ENCODE assay signal across 8 mouse cellular contexts in the genomic region with DNA sequence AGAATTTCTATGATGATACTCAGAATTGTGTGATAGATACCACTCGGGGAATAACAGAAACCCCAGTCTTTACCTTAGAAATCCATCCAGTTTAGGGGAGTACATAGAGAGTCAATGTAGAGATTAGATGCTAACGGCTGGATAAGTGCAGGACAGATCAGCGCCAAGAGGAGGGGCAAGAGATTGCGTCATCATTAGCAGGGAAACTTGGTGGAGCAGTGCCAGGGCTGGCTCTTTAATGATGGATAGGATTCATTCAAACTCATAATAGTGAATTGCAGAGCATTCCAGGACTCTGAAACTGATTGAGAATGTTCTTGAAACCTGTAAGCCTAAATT. TPM values are rescaled to one million over a fixed set of nuclear protein-coding genes. Genes with fewer than 3 reads are reported as not detected.
DNase-seq lines count a peak whose midpoint lies in the region; ATAC-seq lines count a peak whose summit lies in the region.

No protein-coding gene starts in this region.

- H3K4me1 ChIP-seq in embryonic facial prominence, embryonic 15.5 days, result peaks cover 25% of the 10 kb centered on the region
- peaks cover 30% of the 10 kb centered on the region for H3K4me1 ChIP-seq in limb, embryonic 13.5 days
- H3K4me1 ChIP-seq in midbrain, embryonic 12.5 days, result peaks cover 34% of the 10 kb centered on the region
- peaks cover 24% of the 10 kb centered on the region; the same call in 1 of the 2 replicates for H3K4me1 ChIP-seq in stomach, embryonic 16.5 days (ENCODE audit: control insufficient read depth, insufficient read depth, low read length)

- H3K27ac ChIP-seq in embryonic facial prominence, embryonic 15.5 days (replicated peaks), result peak overlapping the region; percentile 93
- H3K27ac ChIP-seq in limb, embryonic 13.5 days, result peak overlapping the region; percentile 95
- H3K27ac ChIP-seq in midbrain, embryonic 12.5 days (replicated peaks), result peak overlapping the region; percentile 96
- H3K27ac ChIP-seq in stomach, embryonic 16.5 days (ENCODE audit: low read length), result peak overlapping the region; percentile 96

- peak overlapping the region; percentile 92 for H3K4me3 ChIP-seq in embryonic facial prominence, embryonic 15.5 days (replicated peaks)
- peak overlapping the region; percentile 97 for H3K4me3 ChIP-seq in limb, embryonic 13.5 days
- peak overlapping the region; percentile 98 for H3K4me3 ChIP-seq in midbrain, embryonic 12.5 days
- peak overlapping the region; percentile 86 for H3K4me3 ChIP-seq in stomach, embryonic 16.5 days (replicated peaks; ENCODE audit: low read length)

- H3K9me3 ChIP-seq in embryonic facial prominence, embryonic 15.5 days (replicated peaks), result no peaks in the 10 kb centered on the region
- no peaks in the 10 kb centered on the region for H3K9me3 ChIP-seq in limb, embryonic 13.5 days
- no peaks in the 10 kb centered on the region for H3K9me3 ChIP-seq in midbrain, embryonic 12.5 days
- no peaks in the 10 kb centered on the region for H3K9me3 ChIP-seq in stomach, embryonic 16.5 days (replicated peaks; ENCODE audit: control insufficient read depth, low read length)

- H3K27me3 ChIP-seq in embryonic facial prominence, embryonic 15.5 days, result no peaks in the 10 kb centered on the region
- H3K27me3 ChIP-seq in limb, embryonic 13.5 days, result no peaks in the 10 kb centered on the region
- H3K27me3 ChIP-seq in midbrain, embryonic 12.5 days, result no peaks in the 10 kb centered on the region
- H3K27me3 ChIP-seq in stomach, embryonic 16.5 days (ENCODE audit: control insufficient read depth, insufficient read depth, low read length), result no peaks in the 10 kb centered on the region

- 0 out of 2 replicates have a peak, but pooled peaks cover 3% of the 10 kb centered on the region for H3K36me3 ChIP-seq in embryonic facial prominence, embryonic 15.5 days
- peaks cover 13% of the 10 kb centered on the region for H3K36me3 ChIP-seq in limb, embryonic 13.5 days
- 0 out of 2 replicates have a peak, but pooled peaks cover 4% of the 10 kb centered on the region for H3K36me3 ChIP-seq in midbrain, embryonic 12.5 days
- no peaks in the 10 kb centered on the region for H3K36me3 ChIP-seq in stomach, embryonic 16.5 days (ENCODE audit: control insufficient read depth, insufficient read depth, low read length)

- H3K9ac ChIP-seq in embryonic facial prominence, embryonic 15.5 days, result peak overlapping the region; percentile 93
- peak overlapping the region; percentile 98 for H3K9ac ChIP-seq in limb, embryonic 13.5 days
- peak overlapping the region; percentile 97 for H3K9ac ChIP-seq in midbrain, embryonic 12.5 days (replicated peaks)
- H3K9ac ChIP-seq in stomach, embryonic 16.5 days (ENCODE audit: low read length), result peak overlapping the region; percentile 99

- DNase-seq in CD4-positive, CD25-positive, alpha-beta regulatory T cell, adult 2 months (ENCODE audit: low read depth, low spot score), result peak; percentile 62
- peak; percentile 87 for DNase-seq in adrenal gland, postnatal 14 days
- peak; percentile 69 for DNase-seq in heart, adult 8-10 months (ENCODE audit: low spot score)
- DNase-seq in kidney, adult 8-10 months, result peak; percentile 45 to 68

- WGBS in embryonic facial prominence, embryonic 15.5 days, result 1% methylated on average over 4 of the region's 4 CpGs
- WGBS in limb, embryonic 13.5 days, result 2% methylated on average over 4 of the region's 4 CpGs
- 0% methylated on average over 4 of the region's 4 CpGs for WGBS in midbrain, embryonic 12.5 days
- WGBS in stomach, embryonic 16.5 days, result 3% methylated on average over 4 of the region's 4 CpGs

- peak; percentile 65; the same call in 1 of the 2 replicates for ATAC-seq in embryonic facial prominence, embryonic 15.5 days (ENCODE audit: insufficient number of reproducible peaks, low FRiP score, low TSS enrichment, low read depth)
- ATAC-seq in limb, embryonic 13.5 days (ENCODE audit: low FRiP score, low read depth), result peak; percentile 46; the same call in 1 of the 2 replicates
- peak; percentile 74 for ATAC-seq in midbrain, embryonic 12.5 days (ENCODE audit: low FRiP score, low read depth)
- ATAC-seq in stomach, embryonic 16.5 days (ENCODE audit: insufficient read depth, low FRiP score), result peak; percentile 65

- H3K4me2 ChIP-seq in embryonic facial prominence, embryonic 15.5 days (replicated peaks), result peak overlapping the region; percentile 59
- peak overlapping the region; percentile 95 for H3K4me2 ChIP-seq in limb, embryonic 13.5 days (replicated peaks)
- peak overlapping the region; percentile 94 for H3K4me2 ChIP-seq in midbrain, embryonic 12.5 days (replicated peaks)
- H3K4me2 ChIP-seq in stomach, embryonic 16.5 days (ENCODE audit: low read depth, low read length), result peak overlapping the region; percentile 94

RNA-seq across cellular contexts. Expression of a gene that starts 27.3 kb away (rescaled TPM):
- 132 and 135 TPM in 2 replicates for total RNA-seq in adrenal gland, postnatal 14 days (2021)
- 161 and 173 TPM in 2 replicates for polyA plus RNA-seq in embryonic facial prominence, embryonic 15.5 days (2015; fragmentation: Nextera tagmentation; extraction: Ambion mirVana)
- total RNA-seq in heart, adult 8-10 months (2022), result 10 to 100 TPM; 44.4 to 54.1 (median 49.2) TPM
- polyA plus RNA-seq in limb, embryonic 13.5 days (2015; fragmentation: Nextera tagmentation; extraction: Ambion mirVana), result 201 and 218 TPM in 2 replicates
- 291 and 326 TPM in 2 replicates for polyA plus RNA-seq in midbrain, embryonic 12.5 days (2016; fragmentation: Nextera tagmentation; extraction: Ambion mirVana)
- polyA plus RNA-seq in stomach, embryonic 16.5 days (2015; fragmentation: Nextera tagmentation; extraction: Ambion mirVana), result 143 and 152 TPM in 2 replicates

RNA-seq across cellular contexts. Expression of a gene that starts 27.4 kb away (rescaled TPM):
- 53.9 and 56.6 TPM in 2 replicates for total RNA-seq in adrenal gland, postnatal 14 days (2021)
- polyA plus RNA-seq in embryonic facial prominence, embryonic 15.5 days (2015; fragmentation: Nextera tagmentation; extraction: Ambion mirVana), result 15.1 and 16.2 TPM in 2 replicates
- total RNA-seq in heart, adult 8-10 months (2022), result 10 to 100 TPM; 62.0 to 81.1 (median 73.3) TPM
- 8.2 and 9.4 TPM in 2 replicates for polyA plus RNA-seq in limb, embryonic 13.5 days (2015; fragmentation: Nextera tagmentation; extraction: Ambion mirVana)
- polyA plus RNA-seq in midbrain, embryonic 12.5 days (2016; fragmentation: Nextera tagmentation; extraction: Ambion mirVana), result 11.8 and 12.6 TPM in 2 replicates
- 5.1 and 5.7 TPM in 2 replicates for polyA plus RNA-seq in stomach, embryonic 16.5 days (2015; fragmentation: Nextera tagmentation; extraction: Ambion mirVana)

RNA-seq across cellular contexts. Expression of a gene that starts 30.1 kb away (rescaled TPM):
- total RNA-seq in adrenal gland, postnatal 14 days (2021), result 177 and 178 TPM in 2 replicates
- polyA plus RNA-seq in embryonic facial prominence, embryonic 15.5 days (2015; fragmentation: Nextera tagmentation; extraction: Ambion mirVana), result 62.1 and 62.3 TPM in 2 replicates
- 10 to 100 TPM; 62.1 to 77.4 (median 69.0) TPM for total RNA-seq in heart, adult 8-10 months (2022)
- polyA plus RNA-seq in limb, embryonic 13.5 days (2015; fragmentation: Nextera tagmentation; extraction: Ambion mirVana), result 40.0 and 40.2 TPM in 2 replicates
- 36.0 and 36.4 TPM in 2 replicates for polyA plus RNA-seq in midbrain, embryonic 12.5 days (2016; fragmentation: Nextera tagmentation; extraction: Ambion mirVana)
- polyA plus RNA-seq in stomach, embryonic 16.5 days (2015; fragmentation: Nextera tagmentation; extraction: Ambion mirVana), result 40.9 and 41.7 TPM in 2 replicates

RNA-seq across cellular contexts. Expression of a gene that starts 49.3 kb away (rescaled TPM):
- 57.9 and 85.1 TPM in 2 replicates for total RNA-seq in adrenal gland, postnatal 14 days (2021)
- 35.3 and 46.1 TPM in 2 replicates for polyA plus RNA-seq in embryonic facial prominence, embryonic 15.5 days (2015; fragmentation: Nextera tagmentation; extraction: Ambion mirVana)
- total RNA-seq in heart, adult 8-10 months (2022), result 10 to 100 TPM; 33.4 to 69.1 (median 50.0) TPM
- polyA plus RNA-seq in limb, embryonic 13.5 days (2015; fragmentation: Nextera tagmentation; extraction: Ambion mirVana), result 17.3 and 19.1 TPM in 2 replicates
- 26.6 and 31.6 TPM in 2 replicates for polyA plus RNA-seq in midbrain, embryonic 12.5 days (2016; fragmentation: Nextera tagmentation; extraction: Ambion mirVana)
- polyA plus RNA-seq in stomach, embryonic 16.5 days (2015; fragmentation: Nextera tagmentation; extraction: Ambion mirVana), result 572 and 707 TPM in 2 replicates

Comparison
In these comparisons a context has a peak if more than half of its experiments do, and no peak if none do; other contexts are left out.
1. Peak in every context shown above with its lines: DNase-seq, ATAC-seq, H3K4me3 ChIP-seq and H3K27ac ChIP-seq.